Mouse (Mus musculus): Measurements from ENCODE around the gene Elavl3. TPM values are rescaled to one million over a fixed set of nuclear protein-coding genes. Genes with fewer than 3 reads are reported as not detected.
A peak's percentile ranks its signal among the peaks of the same experiment; 100 is the strongest.

Elavl3 gene
- polyA plus RNA-seq, 1 experiment from 2014 or later: 0.02 TPM

DNA sequence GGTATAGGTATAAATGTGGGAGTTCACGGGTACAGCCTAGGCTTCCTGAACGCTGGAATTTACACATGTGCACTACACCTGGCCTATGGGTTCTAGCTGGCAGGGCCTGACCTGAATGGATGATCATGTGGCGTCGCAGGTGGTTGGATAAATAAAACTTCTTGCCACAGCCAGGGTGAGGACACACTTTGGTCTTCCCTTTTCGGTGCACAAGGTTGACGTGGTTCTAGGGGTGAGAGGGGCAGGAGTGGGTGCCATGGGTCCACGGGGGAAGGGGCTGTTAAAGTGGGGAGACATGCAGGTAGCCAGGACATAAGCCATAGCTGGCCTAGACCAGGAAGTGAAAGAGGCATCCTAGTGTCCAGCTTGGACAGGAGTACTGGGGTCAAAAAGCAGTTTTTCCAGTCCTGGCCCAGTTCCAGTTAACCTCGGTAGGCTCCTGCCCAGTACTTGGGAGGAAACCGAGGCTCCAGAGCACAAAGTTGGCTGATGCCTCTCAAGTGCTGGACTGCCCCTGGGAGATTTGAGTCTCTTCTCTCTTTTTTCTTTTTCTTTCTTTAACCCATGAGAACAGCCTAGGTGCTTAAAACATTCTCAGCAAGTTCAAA lies 4.6 kb upstream of the Elavl3 start:
- Histone ChIP-seq H3K27me3 (replicated peaks) (peaks cover 56% of the 10 kb centered on the region), H3K9ac (no peak overlapping the region), H3K4me1 (peaks cover 27% of the 10 kb centered on the region), H3K36me3 (peaks cover 41% of the 10 kb centered on the region), H3K27ac (no peak overlapping the region), H3K9me3 (replicated peaks) (no peaks in the 10 kb centered on the region), H3K4me3 (no peak overlapping the region), H3K4me2 (no peak overlapping the region)
- 67% methylated on average over 9 of the region's 9 CpGs for WGBS (ENCODE audit: insufficient replicate concordance)
- ATAC-seq: no peak

DNA sequence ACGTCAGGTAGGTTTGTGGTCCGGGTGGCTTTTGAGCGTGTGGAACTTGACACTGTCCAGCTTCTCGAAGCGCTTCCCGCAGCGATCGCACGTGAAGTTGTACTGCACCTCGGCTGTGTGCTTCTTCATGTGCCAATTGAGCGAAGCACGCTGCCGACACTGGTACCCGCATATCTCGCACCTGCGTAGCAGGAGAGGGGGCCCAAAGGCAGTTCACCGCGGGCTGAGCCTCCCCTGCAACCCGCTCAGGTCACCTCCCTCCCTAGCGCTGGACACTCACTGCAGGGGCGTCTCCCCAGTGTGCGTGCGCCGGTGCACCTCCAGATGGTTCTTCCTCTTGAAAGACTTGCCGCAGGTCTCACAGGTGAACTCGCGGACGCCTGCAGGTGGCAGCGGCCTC lies 3.9 kb upstream of the Elavl3 start:
- Histone ChIP-seq H3K27me3 (replicated peaks) (peaks cover 63% of the 10 kb centered on the region), H3K4me1 (peaks cover 34% of the 10 kb centered on the region), H3K4me2 (no peak overlapping the region), H3K36me3 (peaks cover 34% of the 10 kb centered on the region), H3K27ac (no peak overlapping the region), H3K9me3 (replicated peaks) (no peaks in the 10 kb centered on the region), H3K9ac (no peak overlapping the region), H3K4me3 (no peak overlapping the region)
- 38% methylated on average over 29 of the region's 29 CpGs for WGBS (ENCODE audit: insufficient replicate concordance)
- no peak for ATAC-seq

DNA sequence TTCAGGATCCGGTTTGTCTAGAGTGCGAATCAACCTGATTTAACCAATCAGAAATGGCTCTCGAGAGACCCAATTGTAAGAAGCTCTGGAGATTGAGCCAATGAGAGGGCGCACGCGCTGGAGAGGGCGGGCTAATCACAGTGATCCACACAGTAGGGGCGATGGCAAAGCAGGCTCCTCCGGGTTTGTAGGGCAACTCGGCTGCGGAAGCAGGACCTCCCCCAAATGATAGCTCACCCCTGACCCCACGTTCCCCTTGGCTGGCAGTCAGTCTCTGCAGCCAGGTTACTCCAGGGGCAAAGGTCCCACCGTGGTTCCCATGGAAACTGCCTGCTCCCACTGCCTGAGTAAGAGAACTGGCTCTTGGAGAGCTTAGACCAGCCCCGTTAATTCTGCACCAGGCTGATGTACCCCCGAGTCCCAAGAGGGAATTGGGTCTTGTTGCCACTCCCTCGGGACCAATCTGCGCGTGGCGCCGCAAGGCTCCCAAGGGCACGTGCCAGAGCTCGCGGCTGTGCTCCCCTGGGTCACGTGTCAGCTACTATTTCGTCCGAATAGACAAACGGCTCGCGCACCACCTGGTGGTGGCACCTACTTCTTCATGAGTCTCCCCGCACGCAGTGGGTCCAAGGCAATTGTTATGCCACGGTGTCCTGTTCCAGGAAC lies 2.7 kb upstream of the Elavl3 start:
- WGBS (ENCODE audit: insufficient replicate concordance): 2% methylated on average over 32 of the region's 32 CpGs

DNA sequence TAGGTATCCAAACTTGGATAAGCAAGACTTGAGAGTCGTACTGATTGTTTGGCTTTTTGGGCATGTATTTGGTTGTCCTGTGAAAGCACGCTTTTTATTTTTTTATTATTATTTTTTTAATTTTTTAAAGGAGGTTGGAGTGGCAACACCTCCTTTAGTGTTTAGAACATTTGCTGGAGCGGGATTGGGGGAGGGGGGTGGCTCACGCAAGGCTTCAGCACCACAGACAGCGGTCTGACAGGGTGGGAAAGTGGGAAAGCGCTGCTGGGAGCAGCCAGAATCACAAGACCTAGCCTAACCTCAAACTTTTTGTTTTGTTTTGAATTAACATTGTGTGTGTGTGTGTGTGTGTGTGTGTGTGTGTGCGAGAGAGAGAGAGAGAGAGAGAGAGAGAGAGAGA lies 1.8 kb upstream of the Elavl3 start:
- Histone ChIP-seq H3K9ac (no peak overlapping the region), H3K36me3 (peaks cover 22% of the 10 kb centered on the region), H3K27me3 (replicated peaks) (peaks cover 83% of the 10 kb centered on the region), H3K27ac (no peak overlapping the region), H3K4me3 (no peak overlapping the region), H3K4me2 (no peak overlapping the region), H3K4me1 (peaks cover 50% of the 10 kb centered on the region), H3K9me3 (replicated peaks) (no peaks in the 10 kb centered on the region)
- ATAC-seq: no peak
- WGBS (ENCODE audit: insufficient replicate concordance): 18% methylated on average over 6 of the region's 7 CpGs

More for the DNA sequence above, 2.7 kb upstream of the Elavl3 start:
- peaks cover 74% of the 10 kb centered on the region for H3K27me3 ChIP-seq (replicated peaks)
- H3K27ac ChIP-seq: no peak overlapping the region
- peak; percentile 62 for ATAC-seq
- no peaks in the 10 kb centered on the region for H3K9me3 ChIP-seq (replicated peaks)
- peaks cover 46% of the 10 kb centered on the region for H3K4me1 ChIP-seq
- peak overlapping the region; percentile 20; the same call in 1 of the 2 replicates for H3K4me3 ChIP-seq
- no peak overlapping the region for H3K9ac ChIP-seq
- H3K4me2 ChIP-seq: peak overlapping the region; percentile 53
- peaks cover 29% of the 10 kb centered on the region for H3K36me3 ChIP-seq

DNA sequence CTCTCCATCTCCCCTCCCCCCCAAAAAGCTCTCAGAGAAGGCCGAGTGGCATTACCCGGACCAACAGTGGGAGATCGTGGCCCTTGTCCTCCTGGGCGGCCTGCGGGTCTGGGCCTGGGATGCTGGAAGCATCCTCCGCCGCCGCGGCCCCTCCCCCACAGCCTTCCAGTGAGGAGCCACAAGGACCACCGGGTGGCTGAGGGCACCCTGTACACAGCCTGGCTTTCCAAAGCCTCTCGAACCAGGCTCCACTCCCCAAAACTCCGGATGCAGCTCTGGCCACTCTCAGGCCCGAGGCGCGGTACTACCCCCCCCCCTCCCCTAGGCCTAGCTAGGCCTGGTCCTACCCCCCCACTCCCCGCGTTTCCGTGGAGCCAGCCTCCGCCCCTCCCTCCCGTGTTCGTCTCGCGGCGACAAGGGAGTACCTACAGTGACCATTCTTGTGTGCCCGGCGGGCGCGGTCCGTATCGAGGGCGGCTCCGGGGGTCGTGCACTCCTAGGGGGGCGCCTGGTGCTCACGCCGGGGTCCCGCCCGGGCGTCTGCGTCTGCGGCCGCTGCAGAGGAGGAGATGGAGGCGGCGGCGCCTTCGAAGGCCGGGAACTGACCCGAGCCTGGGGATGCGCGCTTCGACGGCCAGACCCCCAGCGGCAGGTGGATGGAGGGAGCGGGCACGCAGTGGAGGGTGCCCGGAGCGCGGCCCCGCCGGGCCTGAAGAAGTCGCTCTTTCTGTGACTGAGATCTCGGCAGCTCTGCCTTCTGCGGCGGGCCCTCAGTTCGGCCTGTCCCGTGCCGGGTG lies 464 bp downstream of the Elavl3 start:
- no peaks in the 10 kb centered on the region; the same call in 1 of the 2 replicates for H3K36me3 ChIP-seq
- H3K9me3 ChIP-seq (replicated peaks): no peaks in the 10 kb centered on the region
- H3K27me3 ChIP-seq (replicated peaks): peaks cover 98% of the 10 kb centered on the region
- H3K27ac ChIP-seq: no peak overlapping the region
- H3K4me1 ChIP-seq: peaks cover 47% of the 10 kb centered on the region
- peak overlapping the region; percentile 48 for H3K4me3 ChIP-seq
- ATAC-seq: no peak
- peak overlapping the region; percentile 46; the same call in 1 of the 2 replicates for H3K9ac ChIP-seq
- H3K4me2 ChIP-seq: peak overlapping the region; percentile 77
- 5% methylated on average over 61 of the region's 67 CpGs for WGBS (ENCODE audit: insufficient replicate concordance)

DNA sequence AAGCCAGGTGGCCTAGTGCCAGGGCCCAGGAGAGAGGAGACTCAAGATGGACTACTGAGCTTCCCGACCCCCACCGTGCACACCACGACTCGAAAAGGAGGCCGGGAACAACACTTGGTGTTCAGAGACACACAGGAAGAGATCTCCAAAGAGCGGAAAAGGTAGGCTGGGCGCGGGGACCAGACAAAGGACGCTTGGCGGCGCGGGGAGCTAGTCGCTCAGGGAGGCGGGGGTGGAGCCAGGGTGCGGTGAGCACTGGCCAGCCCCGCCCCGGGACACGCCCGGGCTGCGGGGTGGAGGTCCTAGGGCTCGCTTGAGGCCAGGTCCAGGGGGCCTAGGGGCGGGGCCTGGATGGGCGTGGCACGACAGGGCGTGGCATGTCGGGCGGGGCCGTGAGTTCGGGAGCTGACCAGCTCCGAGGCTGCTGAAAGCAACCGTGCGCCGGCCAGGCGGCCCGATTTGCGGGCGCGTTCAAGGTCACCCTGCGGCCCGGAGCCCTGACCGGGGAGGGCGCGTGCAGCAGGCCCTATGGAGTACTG lies 1.4 kb downstream of the Elavl3 start:
- no peak overlapping the region for H3K27ac ChIP-seq

DNA sequence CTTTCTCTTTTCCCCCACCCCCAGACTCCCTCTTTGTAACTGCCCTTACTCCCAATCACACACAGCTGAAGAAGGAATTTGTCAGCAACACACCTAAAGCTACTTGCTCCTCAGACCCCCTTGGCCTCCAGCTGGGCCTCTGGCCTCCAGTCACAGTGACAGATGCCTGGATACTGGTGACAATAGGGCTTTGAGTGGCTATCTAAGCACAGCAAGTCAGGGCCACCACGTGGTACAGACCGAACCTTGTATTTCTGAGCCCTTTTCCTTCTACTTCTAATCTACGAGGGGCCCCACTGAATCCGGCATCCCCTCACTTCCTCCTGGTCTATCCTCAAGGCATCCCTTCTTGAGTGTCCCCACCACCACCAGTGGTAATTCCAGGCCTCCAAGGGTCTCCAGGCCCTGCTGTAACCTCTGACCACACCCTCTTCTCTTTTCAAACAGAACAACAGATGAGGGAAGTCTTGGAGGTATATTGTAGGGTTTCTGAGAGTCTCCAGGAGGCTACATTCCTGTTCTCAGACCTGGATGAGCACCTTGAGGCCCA lies 2.0 kb downstream of the Elavl3 start:
- H3K4me2 ChIP-seq: peak overlapping the region; percentile 77; the same call in 1 of the 2 replicates
- no peak overlapping the region for H3K27ac ChIP-seq
- H3K4me3 ChIP-seq: no peak overlapping the region
- H3K9me3 ChIP-seq (replicated peaks): no peaks in the 10 kb centered on the region
- ATAC-seq: no peak
- H3K4me1 ChIP-seq: peaks cover 35% of the 10 kb centered on the region
- peaks cover 86% of the 10 kb centered on the region for H3K27me3 ChIP-seq (replicated peaks)
- 54% methylated on average over 4 of the region's 4 CpGs for WGBS (ENCODE audit: insufficient replicate concordance)
- no peaks in the 10 kb centered on the region for H3K36me3 ChIP-seq
- no peak overlapping the region for H3K9ac ChIP-seq

More for the DNA sequence above, 1.4 kb downstream of the Elavl3 start:
- Histone ChIP-seq H3K4me3 (peak overlapping the region; percentile 48), H3K4me2 (peak overlapping the region; percentile 77), H3K27me3 (replicated peaks) (peaks cover 88% of the 10 kb centered on the region), H3K4me1 (peaks cover 39% of the 10 kb centered on the region), H3K9ac (no peak overlapping the region; the same call in 1 of the 2 replicates), H3K9me3 (replicated peaks) (no peaks in the 10 kb centered on the region), H3K36me3 (no peaks in the 10 kb centered on the region)
- WGBS (ENCODE audit: insufficient replicate concordance): under 1% methylated on average over 40 of the region's 43 CpGs
- peak; percentile 80 for ATAC-seq

DNA sequence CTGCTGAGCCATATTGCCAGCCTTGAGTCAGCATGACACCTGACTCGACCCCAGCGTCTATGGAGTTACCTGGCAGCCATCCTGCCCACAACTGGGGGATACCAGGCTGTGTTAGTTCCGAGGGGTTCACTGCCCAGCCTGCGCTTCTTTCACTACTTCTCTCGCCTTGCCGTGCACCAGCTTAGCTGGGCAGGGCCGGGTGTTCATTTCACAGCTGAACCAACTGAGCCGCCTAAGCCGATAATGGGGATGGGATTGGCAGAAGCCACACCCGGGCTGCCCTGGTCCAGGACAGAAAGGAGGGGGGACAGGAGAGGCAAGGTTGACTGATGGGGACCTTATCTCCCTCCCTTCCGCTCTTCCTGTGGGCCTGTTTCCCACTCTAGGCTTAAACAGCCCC lies 2.5 kb downstream of the Elavl3 start:
- Histone ChIP-seq H3K4me2 (no peak overlapping the region), H3K27me3 (replicated peaks) (peaks cover 85% of the 10 kb centered on the region), H3K4me3 (no peak overlapping the region), H3K27ac (no peak overlapping the region), H3K36me3 (no peaks in the 10 kb centered on the region), H3K9ac (no peak overlapping the region), H3K9me3 (replicated peaks) (no peaks in the 10 kb centered on the region), H3K4me1 (peaks cover 30% of the 10 kb centered on the region)
- ATAC-seq: no peak
- WGBS (ENCODE audit: insufficient replicate concordance): 63% methylated on average over 11 of the region's 11 CpGs

DNA sequence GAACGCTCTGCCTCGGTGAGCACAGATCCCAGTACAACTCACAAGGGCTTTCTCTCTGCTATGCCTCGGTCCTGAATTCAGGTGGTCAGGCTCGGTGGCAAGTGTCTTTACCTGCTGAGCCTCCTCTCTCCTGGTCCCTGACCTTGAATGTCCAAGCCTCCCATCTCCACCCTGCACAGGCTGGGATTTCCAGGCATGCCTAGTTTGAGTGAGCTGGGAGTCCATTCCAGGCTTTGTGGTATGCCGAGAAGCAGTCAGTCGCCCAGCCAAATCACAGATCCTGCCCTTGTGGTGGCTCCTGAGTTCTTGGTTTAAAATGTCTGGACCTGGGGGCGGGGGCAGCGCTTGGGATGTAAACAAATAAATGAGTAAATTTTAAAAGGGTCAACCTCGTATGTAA lies 4.5 kb downstream of the Elavl3 start:
- 50% methylated on average over 9 of the region's 9 CpGs for WGBS (ENCODE audit: insufficient replicate concordance)
- no peak overlapping the region for H3K4me3 ChIP-seq
- no peak overlapping the region for H3K4me2 ChIP-seq
- no peaks in the 10 kb centered on the region for H3K9me3 ChIP-seq (replicated peaks)
- H3K4me1 ChIP-seq: peaks cover 29% of the 10 kb centered on the region
- no peak for ATAC-seq
- H3K36me3 ChIP-seq: no peaks in the 10 kb centered on the region
- H3K27me3 ChIP-seq (replicated peaks): peaks cover 74% of the 10 kb centered on the region
- H3K27ac ChIP-seq: no peak overlapping the region
- H3K9ac ChIP-seq: no peak overlapping the region

DNA sequence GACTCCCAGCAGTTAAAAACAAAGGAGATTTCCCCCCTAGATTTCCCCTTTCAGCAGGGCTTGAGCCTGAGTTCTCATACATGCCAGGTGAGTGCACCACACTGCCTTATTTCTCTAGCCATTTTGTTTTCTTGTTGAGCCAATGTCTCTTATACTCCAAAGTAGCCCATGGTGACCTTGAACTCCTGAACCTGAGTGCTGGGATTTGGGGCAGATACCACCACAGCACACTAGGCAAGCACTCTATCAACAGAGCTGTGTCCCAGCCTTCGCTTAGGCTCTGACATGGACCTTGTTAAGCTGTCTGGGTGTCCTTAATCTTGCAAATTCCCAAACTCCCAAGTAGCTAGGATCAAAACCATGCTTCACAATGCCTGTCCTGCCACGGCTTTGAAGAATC lies 10.0 kb downstream of the Elavl3 start:
- Histone ChIP-seq H3K27ac (no peak overlapping the region), H3K9me3 (replicated peaks) (no peaks in the 10 kb centered on the region), H3K36me3 (no peaks in the 10 kb centered on the region), H3K4me2 (no peak overlapping the region), H3K27me3 (replicated peaks) (peaks cover 34% of the 10 kb centered on the region), H3K4me3 (no peak overlapping the region), H3K9ac (no peak overlapping the region), H3K4me1 (no peaks in the 10 kb centered on the region)
- no peak for ATAC-seq
- 48% methylated on average over 2 of the region's 2 CpGs for WGBS (ENCODE audit: insufficient replicate concordance)

DNA sequence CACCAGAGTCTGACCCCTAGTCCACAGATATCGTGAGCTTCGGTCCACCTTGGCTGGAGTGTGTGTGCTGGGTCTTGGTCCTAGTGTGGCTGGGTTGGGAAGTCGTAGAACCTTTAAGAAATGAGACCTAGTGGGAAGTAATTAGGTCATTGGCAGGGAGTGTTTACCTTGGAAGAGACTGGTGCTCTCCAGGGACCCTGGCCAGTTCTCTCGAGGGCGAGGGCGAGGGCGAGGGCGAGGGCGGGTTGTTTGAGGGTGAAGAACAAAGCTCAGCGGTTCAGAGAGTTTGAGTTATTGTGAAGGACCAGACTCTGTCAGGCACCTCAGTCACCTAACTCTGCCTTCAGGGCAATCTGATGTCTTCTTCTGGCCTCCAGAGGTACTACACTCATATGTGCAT lies 14.0 kb downstream of the Elavl3 start:
- WGBS (ENCODE audit: insufficient replicate concordance): 68% methylated on average over 10 of the region's 10 CpGs
- ATAC-seq: no peak

More for the DNA sequence above, 14.0 kb downstream of the Elavl3 start:
- Histone ChIP-seq H3K9me3 (replicated peaks) (no peaks in the 10 kb centered on the region), H3K4me2 (no peak overlapping the region), H3K27ac (no peak overlapping the region), H3K4me1 (no peaks in the 10 kb centered on the region), H3K4me3 (no peak overlapping the region), H3K27me3 (replicated peaks) (peaks cover 25% of the 10 kb centered on the region), H3K9ac (no peak overlapping the region; the same call in 1 of the 2 replicates), H3K36me3 (no peaks in the 10 kb centered on the region)
